Mouse (Mus musculus): ENCODE data around the gene BC037034. TPM values are rescaled to one million over a fixed set of nuclear protein-coding genes. Genes with fewer than 3 reads are reported as not detected.

The BC037034 gene
- polyA plus RNA-seq, 1 experiment from 2014 or later, result 9.3 TPM

DNA sequence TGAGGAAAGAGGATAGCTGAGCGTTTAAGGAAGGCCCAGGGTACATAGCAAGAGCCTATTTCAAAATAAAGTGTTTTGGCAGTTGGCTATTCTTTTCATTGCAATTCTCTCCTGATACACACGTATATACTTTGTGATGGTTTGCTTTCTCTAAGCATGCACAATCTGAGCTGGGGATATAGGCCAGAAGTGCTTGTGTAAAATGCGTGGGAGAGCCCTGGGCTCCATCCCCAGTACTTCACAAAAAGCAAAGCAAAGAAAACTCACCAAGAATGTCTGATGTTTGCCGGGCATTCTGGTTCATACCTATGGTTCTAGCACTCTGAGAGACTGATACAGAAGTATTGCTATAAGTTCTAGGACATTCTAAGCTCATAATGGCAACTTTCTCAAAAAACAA is 5.1 kb upstream of the BC037034 start:
- H3K36me3 ChIP-seq (ENCODE audit: control insufficient read depth, insufficient read depth, low read length), result no peaks in the 10 kb centered on the region
- ATAC-seq (replicated peaks; ENCODE audit: low FRiP score), result no peak
- WGBS, result 83% methylated on average over 4 of the region's 4 CpGs
- H3K4me2 ChIP-seq (ENCODE audit: low read depth, low read length, severe bottlenecking), result no peak overlapping the region
- no peak overlapping the region for H3K27ac ChIP-seq (ENCODE audit: low read depth, low read length)
- H3K9me3 ChIP-seq (ENCODE audit: control insufficient read depth, low read length), result no peaks in the 10 kb centered on the region
- no peak overlapping the region for H3K9ac ChIP-seq (ENCODE audit: low read length)
- no peaks in the 10 kb centered on the region; the same call in 1 of the 2 replicates for H3K4me1 ChIP-seq (replicated peaks; ENCODE audit: control insufficient read depth, insufficient read depth, low read length)
- no peaks in the 10 kb centered on the region; the same call in 1 of the 2 replicates for H3K27me3 ChIP-seq (ENCODE audit: control insufficient read depth, insufficient read depth, low read length)
- no peak for DNase-seq (ENCODE audit: low spot score)
- no peak overlapping the region for H3K4me3 ChIP-seq (ENCODE audit: low read depth, low read length)

DNA sequence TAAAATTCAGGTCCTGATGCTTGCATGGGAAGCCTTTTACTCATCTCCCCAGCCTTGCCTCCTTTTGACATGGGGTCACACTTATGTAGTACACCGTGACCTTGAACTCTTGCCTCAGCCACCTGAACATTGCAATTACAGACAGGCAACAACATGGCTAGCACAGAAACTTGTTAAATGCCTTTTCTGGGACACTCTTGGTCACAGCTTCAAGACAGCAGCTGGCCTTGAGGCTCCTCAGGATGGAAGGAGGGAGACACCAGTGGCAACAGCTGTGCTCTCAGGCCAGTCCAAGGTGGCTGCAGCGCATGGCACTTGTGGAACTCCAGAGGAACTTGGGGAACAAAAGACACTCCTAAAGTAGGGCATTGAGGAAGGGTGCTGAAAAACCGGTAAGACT is 3.3 kb upstream of the BC037034 start:
- Histone ChIP-seq H3K4me1 (replicated peaks; ENCODE audit: control insufficient read depth, insufficient read depth, low read length) (peaks cover 5% of the 10 kb centered on the region; the same call in 1 of the 2 replicates), H3K9me3 (ENCODE audit: control insufficient read depth, low read length) (no peaks in the 10 kb centered on the region), H3K36me3 (ENCODE audit: control insufficient read depth, insufficient read depth, low read length) (no peaks in the 10 kb centered on the region), H3K27ac (ENCODE audit: low read depth, low read length) (no peak overlapping the region), H3K27me3 (ENCODE audit: control insufficient read depth, insufficient read depth, low read length) (no peaks in the 10 kb centered on the region; the same call in 1 of the 2 replicates), H3K4me2 (ENCODE audit: low read depth, low read length, severe bottlenecking) (no peak overlapping the region), H3K9ac (ENCODE audit: low read length) (no peak overlapping the region), H3K4me3 (ENCODE audit: low read depth, low read length) (no peak overlapping the region)
- WGBS, result 85% methylated on average over 3 of the region's 3 CpGs
- ATAC-seq (replicated peaks; ENCODE audit: low FRiP score), result no peak
- no peak for DNase-seq (ENCODE audit: low spot score)

DNA sequence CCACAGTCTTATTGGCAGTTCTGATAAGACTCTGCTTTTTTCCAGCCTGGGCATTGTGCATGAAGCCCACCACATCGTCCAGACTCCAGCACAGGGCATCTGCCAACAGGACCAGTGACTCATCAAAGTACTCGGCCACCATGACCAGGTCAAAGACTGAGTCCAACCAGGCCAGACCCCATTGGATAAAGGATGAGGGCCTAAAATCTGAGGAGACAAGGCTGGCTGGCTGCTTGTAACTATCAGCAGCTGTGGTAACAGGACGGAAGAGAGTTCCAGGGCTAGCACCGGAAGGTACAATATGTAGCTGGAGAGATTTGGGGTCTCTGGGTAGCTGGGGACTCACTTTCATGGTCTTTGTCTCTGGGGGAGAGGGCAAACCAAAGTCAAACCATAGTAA is 1.9 kb upstream of the BC037034 start:
- WGBS, result 93% methylated on average over 4 of the region's 4 CpGs
- H3K9ac ChIP-seq (ENCODE audit: low read length), result no peak overlapping the region
- no peak overlapping the region for H3K27ac ChIP-seq (ENCODE audit: low read depth, low read length)
- H3K36me3 ChIP-seq (ENCODE audit: control insufficient read depth, insufficient read depth, low read length), result no peaks in the 10 kb centered on the region; the same call in 1 of the 2 replicates
- H3K4me3 ChIP-seq (ENCODE audit: low read depth, low read length), result no peak overlapping the region
- no peak for DNase-seq (ENCODE audit: low spot score)
- no peaks in the 10 kb centered on the region for H3K9me3 ChIP-seq (ENCODE audit: control insufficient read depth, low read length)
- no peak for ATAC-seq (replicated peaks; ENCODE audit: low FRiP score)
- no peaks in the 10 kb centered on the region for H3K27me3 ChIP-seq (ENCODE audit: control insufficient read depth, insufficient read depth, low read length)
- H3K4me1 ChIP-seq (replicated peaks; ENCODE audit: control insufficient read depth, insufficient read depth, low read length), result peaks cover 5% of the 10 kb centered on the region; the same call in 1 of the 2 replicates
- H3K4me2 ChIP-seq (ENCODE audit: low read depth, low read length, severe bottlenecking), result no peak overlapping the region

DNA sequence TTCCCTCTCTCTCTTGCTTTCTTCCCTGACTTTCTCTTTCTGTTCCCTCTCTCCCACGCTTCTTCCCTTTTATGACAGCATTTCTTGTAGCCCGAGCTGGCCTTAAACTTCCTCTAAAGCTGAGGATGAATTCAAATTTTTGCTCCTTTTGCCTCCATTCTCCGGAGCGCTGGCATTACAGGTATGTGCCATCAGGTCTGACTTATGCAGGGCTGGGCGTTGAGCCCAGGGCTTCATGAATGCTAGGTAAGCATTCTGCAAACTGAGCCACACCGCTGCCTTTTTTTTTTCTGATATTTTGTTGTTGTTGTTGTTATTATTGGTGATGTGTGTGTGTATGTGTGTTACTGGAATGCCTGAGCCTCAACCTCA is 360 bp upstream of the BC037034 start:
- no peaks in the 10 kb centered on the region for H3K9me3 ChIP-seq (ENCODE audit: control insufficient read depth, low read length)
- DNase-seq (ENCODE audit: low spot score) (no peak), ATAC-seq (replicated peaks; ENCODE audit: low FRiP score) (no peak)
- peak overlapping the region; percentile 67 for H3K4me2 ChIP-seq (ENCODE audit: low read depth, low read length, severe bottlenecking)
- peaks cover 3% of the 10 kb centered on the region; the same call in 1 of the 2 replicates for H3K36me3 ChIP-seq (ENCODE audit: control insufficient read depth, insufficient read depth, low read length)
- 13% methylated on average over 6 of the region's 6 CpGs for WGBS
- H3K27me3 ChIP-seq (ENCODE audit: control insufficient read depth, insufficient read depth, low read length), result no peaks in the 10 kb centered on the region
- H3K27ac ChIP-seq (ENCODE audit: low read depth, low read length), result no peak overlapping the region
- H3K4me3 ChIP-seq (ENCODE audit: low read depth, low read length), result peak overlapping the region; percentile 94
- H3K9ac ChIP-seq (ENCODE audit: low read length), result peak overlapping the region; percentile 90
- peaks cover 5% of the 10 kb centered on the region; the same call in 1 of the 2 replicates for H3K4me1 ChIP-seq (replicated peaks; ENCODE audit: control insufficient read depth, insufficient read depth, low read length)

DNA sequence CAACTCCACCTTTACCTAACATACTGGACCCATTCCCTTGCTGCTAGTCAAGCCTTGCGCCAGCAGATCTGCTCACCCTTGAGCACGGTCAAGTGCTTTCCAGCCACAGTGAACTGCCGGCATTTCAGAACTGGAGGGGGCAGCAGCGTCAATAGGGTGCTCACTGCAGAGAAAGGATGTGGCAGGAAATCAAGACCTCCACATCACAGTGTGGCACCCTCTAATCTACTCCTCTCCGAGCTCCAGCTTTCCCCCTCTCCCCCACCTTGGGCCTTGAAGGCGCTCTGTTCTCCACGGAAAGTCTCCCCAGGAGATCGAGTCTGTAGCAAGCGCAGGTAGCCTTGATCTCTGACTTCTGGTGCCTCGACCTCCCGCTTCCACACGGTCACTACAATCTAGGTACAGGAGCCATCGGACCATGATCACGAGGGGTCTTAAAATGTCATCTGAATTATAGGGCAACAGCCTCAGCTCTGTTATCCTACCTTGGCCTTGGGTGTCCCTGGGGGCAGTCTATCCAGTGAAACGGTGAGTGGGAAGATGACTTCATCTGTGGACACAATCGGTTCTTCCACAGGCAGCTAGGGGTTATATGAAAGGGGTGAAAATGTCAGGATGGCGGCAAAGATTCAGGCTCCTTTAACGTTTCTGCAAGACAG is 1.1 kb downstream of the BC037034 start:
- peak overlapping the region; percentile 90 for H3K9ac ChIP-seq (ENCODE audit: low read length)
- H3K4me2 ChIP-seq (ENCODE audit: low read depth, low read length, severe bottlenecking), result peak overlapping the region; percentile 67
- peak overlapping the region; percentile 94 for H3K4me3 ChIP-seq (ENCODE audit: low read depth, low read length)
- no peaks in the 10 kb centered on the region for H3K27me3 ChIP-seq (ENCODE audit: control insufficient read depth, insufficient read depth, low read length)
- 71% methylated on average over 18 of the region's 18 CpGs for WGBS
- H3K36me3 ChIP-seq (ENCODE audit: control insufficient read depth, insufficient read depth, low read length), result peaks cover 4% of the 10 kb centered on the region; the same call in 1 of the 2 replicates
- no peak overlapping the region for H3K27ac ChIP-seq (ENCODE audit: low read depth, low read length)
- ATAC-seq (replicated peaks; ENCODE audit: low FRiP score), result no peak
- peak; percentile 33 for DNase-seq (ENCODE audit: low spot score)
- H3K9me3 ChIP-seq (ENCODE audit: control insufficient read depth, low read length), result no peaks in the 10 kb centered on the region
- peaks cover 5% of the 10 kb centered on the region; the same call in 1 of the 2 replicates for H3K4me1 ChIP-seq (replicated peaks; ENCODE audit: control insufficient read depth, insufficient read depth, low read length)

DNA sequence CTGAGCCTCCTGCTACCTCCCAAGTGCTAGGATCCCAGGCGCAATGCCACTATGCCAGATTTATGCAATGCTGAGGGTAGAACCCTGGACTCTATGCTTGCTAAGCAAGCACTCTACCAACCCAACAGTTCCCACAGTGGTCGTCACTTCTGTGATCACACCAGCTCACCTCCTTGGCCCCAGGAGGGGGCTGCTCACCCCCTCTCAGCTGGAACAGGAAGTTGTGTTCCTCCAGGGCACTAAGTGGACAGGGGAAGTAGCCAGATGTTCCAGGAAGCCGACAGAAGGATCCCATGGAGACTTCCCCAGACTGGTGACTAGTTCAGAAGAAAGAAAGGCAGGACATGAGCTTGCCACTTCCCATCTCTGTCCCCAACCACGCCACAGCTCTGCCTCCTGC is 1.8 kb downstream of the BC037034 start:
- Histone ChIP-seq H3K27me3 (ENCODE audit: control insufficient read depth, insufficient read depth, low read length) (no peaks in the 10 kb centered on the region), H3K4me2 (ENCODE audit: low read depth, low read length, severe bottlenecking) (no peak overlapping the region), H3K9me3 (ENCODE audit: control insufficient read depth, low read length) (no peaks in the 10 kb centered on the region), H3K27ac (ENCODE audit: low read depth, low read length) (no peak overlapping the region), H3K9ac (ENCODE audit: low read length) (no peak overlapping the region), H3K4me1 (replicated peaks; ENCODE audit: control insufficient read depth, insufficient read depth, low read length) (peaks cover 5% of the 10 kb centered on the region; the same call in 1 of the 2 replicates), H3K36me3 (ENCODE audit: control insufficient read depth, insufficient read depth, low read length) (peaks cover 4% of the 10 kb centered on the region; the same call in 1 of the 2 replicates), H3K4me3 (ENCODE audit: low read depth, low read length) (no peak overlapping the region)
- no peak for ATAC-seq (replicated peaks; ENCODE audit: low FRiP score)
- 89% methylated on average over 4 of the region's 4 CpGs for WGBS
- no peak for DNase-seq (ENCODE audit: low spot score)

DNA sequence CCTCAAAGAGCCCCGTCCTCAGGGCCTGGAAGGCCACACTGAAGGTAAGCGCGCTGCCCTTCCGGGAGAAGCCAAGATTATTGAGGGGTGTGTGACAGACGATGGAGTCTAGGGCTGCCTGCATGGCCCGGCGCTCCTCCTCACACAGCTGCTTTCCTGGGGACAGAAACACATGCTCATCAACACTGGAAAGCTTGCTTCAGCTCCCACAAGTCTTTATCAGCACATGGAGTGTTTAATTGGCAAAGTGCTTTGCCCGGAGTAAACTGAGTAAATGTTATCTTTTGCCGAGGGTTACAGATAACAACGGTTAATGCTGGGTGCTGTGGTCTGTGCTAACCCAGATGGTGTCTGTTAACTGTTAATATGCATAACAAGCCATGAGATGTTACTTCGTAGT is 3.0 kb downstream of the BC037034 start:
- no peak for ATAC-seq (replicated peaks; ENCODE audit: low FRiP score)
- Histone ChIP-seq H3K4me3 (ENCODE audit: low read depth, low read length) (no peak overlapping the region), H3K9me3 (ENCODE audit: control insufficient read depth, low read length) (no peaks in the 10 kb centered on the region), H3K9ac (ENCODE audit: low read length) (no peak overlapping the region), H3K4me2 (ENCODE audit: low read depth, low read length, severe bottlenecking) (no peak overlapping the region), H3K27me3 (ENCODE audit: control insufficient read depth, insufficient read depth, low read length) (no peaks in the 10 kb centered on the region), H3K4me1 (replicated peaks; ENCODE audit: control insufficient read depth, insufficient read depth, low read length) (peaks cover 9% of the 10 kb centered on the region), H3K27ac (ENCODE audit: low read depth, low read length) (no peak overlapping the region), H3K36me3 (ENCODE audit: control insufficient read depth, insufficient read depth, low read length) (peaks cover 4% of the 10 kb centered on the region; the same call in 1 of the 2 replicates)
- no peak for DNase-seq (ENCODE audit: low spot score)
- 92% methylated on average over 11 of the region's 11 CpGs for WGBS

DNA sequence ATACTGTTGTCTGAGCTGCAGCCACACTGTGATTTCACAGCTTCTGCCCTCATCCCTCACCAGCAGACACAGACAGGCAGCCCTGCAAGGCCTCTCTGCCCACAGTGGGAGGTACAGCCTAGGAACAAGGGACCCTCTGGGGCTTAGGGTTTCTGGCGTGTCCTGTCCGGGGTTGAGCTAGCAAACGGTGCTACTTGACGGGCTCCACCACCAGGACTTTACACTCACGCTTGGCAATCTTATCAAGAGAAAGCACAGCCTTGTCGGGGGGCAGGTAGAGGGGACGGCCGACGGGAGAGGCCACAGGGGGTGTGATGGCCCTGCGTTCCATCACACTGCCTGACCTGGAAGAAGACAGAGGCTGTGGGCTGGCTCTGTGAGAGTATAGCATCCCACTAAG is 3.8 kb downstream of the BC037034 start:
- H3K9me3 ChIP-seq (ENCODE audit: control insufficient read depth, low read length), result no peaks in the 10 kb centered on the region
- no peak overlapping the region for H3K27ac ChIP-seq (ENCODE audit: low read depth, low read length)
- WGBS, result 90% methylated on average over 10 of the region's 10 CpGs
- ATAC-seq (replicated peaks; ENCODE audit: low FRiP score) (no peak), DNase-seq (ENCODE audit: low spot score) (no peak)
- peaks cover 4% of the 10 kb centered on the region; the same call in 1 of the 2 replicates for H3K36me3 ChIP-seq (ENCODE audit: control insufficient read depth, insufficient read depth, low read length)
- no peak overlapping the region for H3K9ac ChIP-seq (ENCODE audit: low read length)
- peaks cover 9% of the 10 kb centered on the region for H3K4me1 ChIP-seq (replicated peaks; ENCODE audit: control insufficient read depth, insufficient read depth, low read length)
- H3K4me2 ChIP-seq (ENCODE audit: low read depth, low read length, severe bottlenecking), result no peak overlapping the region
- no peaks in the 10 kb centered on the region for H3K27me3 ChIP-seq (ENCODE audit: control insufficient read depth, insufficient read depth, low read length)
- no peak overlapping the region for H3K4me3 ChIP-seq (ENCODE audit: low read depth, low read length)

DNA sequence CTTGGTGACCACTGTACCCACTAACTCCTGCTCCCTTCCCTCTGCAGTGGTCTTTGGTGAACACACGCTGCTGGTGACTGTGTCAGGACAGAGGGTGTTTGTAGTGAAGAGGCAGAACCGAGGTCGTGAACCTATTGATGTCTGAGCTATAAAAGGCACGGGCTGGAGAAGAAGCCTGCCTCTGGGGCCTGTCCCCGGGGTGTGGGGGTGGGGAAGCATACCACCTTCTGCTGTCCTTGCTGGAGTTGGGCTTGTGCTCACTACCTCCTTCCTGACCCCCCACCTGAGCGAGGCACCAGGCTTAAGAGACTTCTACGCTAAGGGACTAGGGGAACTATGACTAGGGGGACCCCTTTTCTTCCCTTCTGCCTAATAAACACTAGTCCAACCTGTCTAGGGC is 4.8 kb downstream of the BC037034 start:
- H3K4me2 ChIP-seq (ENCODE audit: low read depth, low read length, severe bottlenecking), result no peak overlapping the region
- H3K27ac ChIP-seq (ENCODE audit: low read depth, low read length), result no peak overlapping the region
- ATAC-seq (replicated peaks; ENCODE audit: low FRiP score) (no peak), DNase-seq (ENCODE audit: low spot score) (no peak)
- no peak overlapping the region for H3K4me3 ChIP-seq (ENCODE audit: low read depth, low read length)
- peaks cover 9% of the 10 kb centered on the region for H3K4me1 ChIP-seq (replicated peaks; ENCODE audit: control insufficient read depth, insufficient read depth, low read length)
- WGBS, result 75% methylated on average over 7 of the region's 7 CpGs
- no peaks in the 10 kb centered on the region for H3K9me3 ChIP-seq (ENCODE audit: control insufficient read depth, low read length)
- no peak overlapping the region for H3K9ac ChIP-seq (ENCODE audit: low read length)
- no peaks in the 10 kb centered on the region for H3K27me3 ChIP-seq (ENCODE audit: control insufficient read depth, insufficient read depth, low read length)
- peaks cover 4% of the 10 kb centered on the region; the same call in 1 of the 2 replicates for H3K36me3 ChIP-seq (ENCODE audit: control insufficient read depth, insufficient read depth, low read length)
